Mouse (Mus musculus) embryonic facial prominence, embryonic 11.5 days (tissue): ENCODE data around the gene Mrpl27. TPM values are rescaled to one million over a fixed set of nuclear protein-coding genes. Genes with fewer than 3 reads are reported as not detected.
"Not testable (repeated sequence)": the region's sequence is repeated elsewhere in the genome, so short reads cannot be mapped to it uniquely, and the experiment has no call there.

Source experiments
- ATAC-seq: fragments of 200-750 bp; cut with Nextera tagmentation; replicated peaks from 2 replicates; pipeline ENCODE4 v1.8.0; 2017; ENCODE audit warnings: low read depth; ENCODE audit not compliant: insufficient number of reproducible peaks, low FRiP score, low TSS enrichment
- DNase-seq: peaks from one replicate; pipeline ENCODE4 v3.0.0-alpha.2; 2015; ENCODE audit warnings: low spot score
- H3K27ac ChIP-seq: fragments of 300-500 bp; sonication (generic); replicated peaks from 2 replicates; pipeline ENCODE4 v1.5.1; 2014; ENCODE audit warnings: mild to moderate bottlenecking, low read depth, low read length, control low read depth
- H3K27me3 ChIP-seq: fragments of 300-500 bp; sonication (generic); 2 replicates; pipeline ENCODE4 v1.6.1; 2014; ENCODE audit warnings: mild to moderate bottlenecking, low read length, moderate library complexity, mixed read lengths; ENCODE audit not compliant: control insufficient read depth, insufficient read depth
- H3K36me3 ChIP-seq: fragments of 300-500 bp; sonication (generic); replicated peaks from 2 replicates; pipeline ENCODE4 v1.6.1; 2014; ENCODE audit warnings: low read depth, mild to moderate bottlenecking, low read length, moderate library complexity, mixed read lengths; ENCODE audit not compliant: control insufficient read depth, insufficient read depth
- H3K4me1 ChIP-seq: fragments of 300-500 bp; sonication (generic); 2 replicates; pipeline ENCODE4 v1.6.1; 2014; ENCODE audit warnings: low read length, mixed read lengths; ENCODE audit not compliant: control insufficient read depth, insufficient read depth
- H3K4me2 ChIP-seq: fragments of 300-500 bp; sonication (generic); 2 replicates; pipeline ENCODE4 v1.6.1; 2014; ENCODE audit warnings: low read depth, mild to moderate bottlenecking, control low read depth, low read length, moderate library complexity
- H3K4me3 ChIP-seq: fragments of 300-500 bp; sonication (generic); 2 replicates; pipeline ENCODE4 v1.5.1; 2014; ENCODE audit warnings: low read depth, low read length, control low read depth
- H3K9ac ChIP-seq: fragments of 300-500 bp; sonication (generic); replicated peaks from 2 replicates; pipeline ENCODE4 v1.6.1; 2014; ENCODE audit warnings: mild to moderate bottlenecking, control low read depth, low read length
- H3K9me3 ChIP-seq: fragments of 300-500 bp; sonication (generic); replicated peaks from 2 replicates; pipeline ENCODE4 v1.6.1; 2016; ENCODE audit warnings: mild to moderate bottlenecking, low read length, inconsistent platforms, mixed read lengths; ENCODE audit not compliant: control insufficient read depth
- WGBS: fragments of 180-500 bp; shearing (Covaris S2); extraction: QIAGEN DNeasy Blood & Tissue Kit; methylation state at CpG from one replicate; pipeline ENCODE4 v1.1.7; 2014; 5-methylcytosine and 5-hydroxymethylcytosine counted together
- polyA plus RNA-seq: library from polyadenylated mRNA; unstranded; fragments of >200 nt; fragmentation: Nextera tagmentation; extraction: Ambion mirVana; gene quantifications from 2 replicates; pipeline ENCODE4 v1.2.1, GENCODE M21; 2014

Mrpl27 gene
- polyA plus RNA-seq, 1 experiment from 2014 or later = 122 TPM

- H3K9me3 ChIP-seq = no peaks in the 10 kb centered on the region
Observed at GRCm38 (mm10) chr11:94676308-94676707, 22.7 kb downstream of the Mrpl27 start.

GRCm38 (mm10) chr11:94676754-94677606 is 23.4 kb downstream of the Mrpl27 start, which contains the start of gene Xylt2:
Gene Xylt2 (minus strand): TSS chr11:94677515.
- peak within 1 kb of the TSS; percentile 97 for H3K9ac ChIP-seq
- no peaks in the 10 kb centered on the region for H3K27me3 ChIP-seq
- ATAC-seq = peak; percentile 87
- H3K4me2 ChIP-seq = peak within 1 kb of the TSS; percentile 69
- H3K27ac ChIP-seq = peak within 1 kb of the TSS; percentile 89
- H3K4me3 ChIP-seq = peak within 1 kb of the TSS; percentile 96
- no peaks in the 10 kb centered on the region for H3K36me3 ChIP-seq
- WGBS = under 1% methylated on average over 64 of the region's 82 CpGs
- peak; percentile 96 for DNase-seq
- H3K4me1 ChIP-seq = peaks cover 2% of the 10 kb centered on the region
- no peaks in the 10 kb centered on the region for H3K9me3 ChIP-seq

More at GRCm38 (mm10) chr11:94676308-94676707, 22.7 kb downstream of the Mrpl27 start:
- ATAC-seq = no peak
- Histone ChIP-seq H3K27me3 (no peaks in the 10 kb centered on the region), H3K4me1 (peaks cover 2% of the 10 kb centered on the region), H3K4me2 (peak overlapping the region; percentile 69), H3K36me3 (no peaks in the 10 kb centered on the region), H3K4me3 (peak overlapping the region; percentile 96), H3K9ac (peak overlapping the region; percentile 97), H3K27ac (no peak overlapping the region)
- WGBS = 45% methylated on average over 4 of the region's 4 CpGs
- DNase-seq = no peak

GRCm38 (mm10) chr11:94677607-94678145 is 24.1 kb downstream of the Mrpl27 start:
- no peaks in the 10 kb centered on the region for H3K27me3 ChIP-seq
- H3K36me3 ChIP-seq = no peaks in the 10 kb centered on the region
- peak overlapping the region; percentile 69 for H3K4me2 ChIP-seq
- WGBS = 30% methylated on average over 15 of the region's 15 CpGs
- peak overlapping the region; percentile 89; the same call in 1 of the 2 replicates for H3K27ac ChIP-seq
- H3K4me3 ChIP-seq = peak overlapping the region; percentile 96
- no peaks in the 10 kb centered on the region for H3K9me3 ChIP-seq
- DNase-seq = no peak
- peaks cover 2% of the 10 kb centered on the region for H3K4me1 ChIP-seq
- H3K9ac ChIP-seq = peak overlapping the region; percentile 97
- ATAC-seq = no peak

- ATAC-seq (no peak), DNase-seq (no peak)
- Histone ChIP-seq H3K9ac (no peak overlapping the region), H3K9me3 (no peaks in the 10 kb centered on the region), H3K27ac (no peak overlapping the region), H3K4me2 (no peak overlapping the region), H3K4me3 (no peak overlapping the region), H3K36me3 (no peaks in the 10 kb centered on the region), H3K4me1 (peaks cover 2% of the 10 kb centered on the region), H3K27me3 (no peaks in the 10 kb centered on the region)
Observed at GRCm38 (mm10) chr11:94680639-94681038, 27.1 kb downstream of the Mrpl27 start.

- Histone ChIP-seq H3K27me3 (no peaks in the 10 kb centered on the region), H3K4me2 (no peak overlapping the region), H3K4me1 (no peaks in the 10 kb centered on the region), H3K9ac (no peak overlapping the region), H3K27ac (no peak overlapping the region), H3K4me3 (no peak overlapping the region), H3K36me3 (no peaks in the 10 kb centered on the region), H3K9me3 (no peaks in the 10 kb centered on the region)
- DNase-seq = no peak
- ATAC-seq = no peak
- WGBS = 64% methylated on average over 4 of the region's 4 CpGs
Observed at GRCm38 (mm10) chr11:94681640-94682039, 28.1 kb downstream of the Mrpl27 start.

GRCm38 (mm10) chr11:94682427-94682826 is 28.9 kb downstream of the Mrpl27 start:
- H3K4me2 ChIP-seq = no peak overlapping the region
- 74% methylated on average over 7 of the region's 7 CpGs for WGBS
- H3K27ac ChIP-seq = no peak overlapping the region
- no peaks in the 10 kb centered on the region for H3K9me3 ChIP-seq
- no peaks in the 10 kb centered on the region for H3K4me1 ChIP-seq
- H3K9ac ChIP-seq = no peak overlapping the region
- ATAC-seq (no peak), DNase-seq (no peak)
- H3K27me3 ChIP-seq = no peaks in the 10 kb centered on the region
- no peaks in the 10 kb centered on the region for H3K36me3 ChIP-seq
- H3K4me3 ChIP-seq = no peak overlapping the region

GRCm38 (mm10) chr11:94687178-94687577 is 33.6 kb downstream of the Mrpl27 start:
- H3K36me3 ChIP-seq = no peaks in the 10 kb centered on the region
- H3K9ac ChIP-seq = no peak overlapping the region
- H3K27me3 ChIP-seq = no peaks in the 10 kb centered on the region
- 79% methylated on average over 6 of the region's 6 CpGs for WGBS
- H3K4me2 ChIP-seq = no peak overlapping the region
- no peaks in the 10 kb centered on the region for H3K4me1 ChIP-seq
- no peak overlapping the region for H3K27ac ChIP-seq
- no peak overlapping the region for H3K4me3 ChIP-seq
- no peaks in the 10 kb centered on the region for H3K9me3 ChIP-seq
- no peak for ATAC-seq
- no peak for DNase-seq

GRCm38 (mm10) chr11:94692502-94692901 is 38.9 kb downstream of the Mrpl27 start:
- H3K9ac ChIP-seq, H3K4me3 ChIP-seq, H3K36me3 ChIP-seq, DNase-seq, H3K9me3 ChIP-seq, H3K27ac ChIP-seq, H3K4me2 ChIP-seq, H3K27me3 ChIP-seq, ATAC-seq, H3K4me1 ChIP-seq: not testable (repeated sequence)
